Mouse (Mus musculus) heart, postnatal 10 days (tissue): ENCODE data around the gene Guca2a. TPM values are rescaled to one million over a fixed set of nuclear protein-coding genes. Genes with fewer than 3 reads are reported as not detected.

Source experiments
- DNase-seq, 2 experiments: peaks; one replicate each; pipeline ENCODE4 v3.0.0; 2021
- intact Hi-C: fragments of 180-260 bp; cut with DNase I; formaldehyde crosslinking; loops from one replicate; pipeline ENCODE4 v1.15.1; 2025
- total RNA-seq, 2 experiments: library from RNA; stranded (reverse); gene quantifications; 2 replicates each; pipeline ENCODE4 v1.2.3; 2021

Gene Guca2a
- total RNA-seq, 2 experiments from 2014 or later = not detected

DNA sequence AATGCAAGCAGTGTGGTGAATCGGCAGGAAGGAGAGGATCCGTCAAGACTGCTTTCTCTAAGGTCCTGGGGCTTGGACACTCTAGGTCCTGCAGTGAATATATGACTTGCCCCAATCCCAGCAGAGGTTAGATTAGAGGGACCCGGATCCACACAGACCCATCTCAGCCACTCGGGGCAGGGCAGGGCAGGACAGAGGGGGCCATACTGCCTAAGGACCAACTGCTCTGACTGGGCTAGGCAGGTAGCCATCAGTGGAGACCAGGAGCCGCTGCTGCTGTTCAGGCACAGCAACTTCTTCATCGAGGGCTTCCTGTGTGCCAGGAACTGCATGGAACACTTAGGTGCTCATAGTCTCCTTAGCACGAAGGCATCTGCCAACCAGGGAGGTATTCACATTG is 773 bp upstream of the Guca2a start:
- DNase-seq = no peak
- intact Hi-C loops = no loop called here

DNA sequence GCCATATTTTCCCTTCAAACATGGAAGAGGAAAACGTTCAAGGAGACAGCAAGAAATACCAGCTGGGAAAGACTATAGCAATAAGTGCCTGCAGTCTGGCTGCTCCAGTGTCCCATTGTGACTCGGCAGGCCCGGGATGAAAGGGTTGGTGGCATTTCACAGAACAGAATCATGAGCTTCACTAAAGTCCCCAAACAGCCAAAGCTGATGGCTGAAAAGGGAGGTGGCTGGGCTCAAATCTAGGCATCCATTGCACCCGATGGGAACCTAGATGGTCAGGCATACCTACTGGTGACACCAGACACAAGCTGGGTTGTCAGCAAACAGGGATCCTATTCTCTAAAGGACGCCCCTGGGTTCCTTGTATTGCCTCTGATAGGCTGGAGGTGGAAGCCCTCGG is 442 bp downstream of the Guca2a start:
- DNase-seq = no peak
- intact Hi-C loops = no loop called here

DNA sequence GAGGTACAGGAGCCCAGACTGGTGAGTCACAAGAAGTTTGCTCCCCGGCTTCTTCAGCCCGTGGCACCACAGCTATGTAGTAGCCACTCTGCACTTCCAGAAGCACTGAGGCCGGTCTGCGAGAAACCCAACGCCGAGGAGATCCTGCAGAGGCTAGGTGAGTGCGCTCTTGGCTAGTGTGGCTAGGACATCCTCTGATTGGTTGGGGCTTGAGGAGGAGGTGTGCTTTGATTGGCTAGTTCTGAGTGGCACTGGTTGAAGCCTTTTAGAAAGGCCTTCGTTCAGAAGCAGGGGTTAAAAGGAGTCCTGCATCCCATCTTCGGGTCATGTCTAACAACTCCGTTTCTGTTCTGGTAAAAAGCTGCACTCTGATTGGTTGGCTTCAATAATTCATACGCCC is 1.2 kb downstream of the Guca2a start:
- DNase-seq = no peak
- intact Hi-C loops = no loop called here

DNA sequence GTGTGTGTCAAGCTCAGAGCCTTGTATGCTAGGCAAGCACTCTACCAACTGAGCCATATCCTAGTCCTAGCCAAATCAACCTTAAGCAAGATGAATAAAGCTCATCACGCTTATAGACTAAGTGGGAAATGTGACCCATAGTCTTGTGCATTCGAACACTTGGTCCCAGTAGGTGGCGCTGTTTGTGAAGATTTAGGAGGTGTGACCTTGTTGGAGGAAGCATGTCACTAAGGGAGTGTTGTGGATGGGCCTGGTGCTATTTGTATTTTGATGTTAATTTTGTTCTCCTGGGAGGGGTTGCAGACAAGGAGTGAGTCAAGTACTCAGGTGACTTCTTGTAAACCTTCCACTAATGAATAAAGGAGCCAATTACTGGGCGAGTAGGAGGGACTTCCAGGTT is 5.2 kb downstream of the Guca2a start:
- intact Hi-C loops = no loop called here

DNA sequence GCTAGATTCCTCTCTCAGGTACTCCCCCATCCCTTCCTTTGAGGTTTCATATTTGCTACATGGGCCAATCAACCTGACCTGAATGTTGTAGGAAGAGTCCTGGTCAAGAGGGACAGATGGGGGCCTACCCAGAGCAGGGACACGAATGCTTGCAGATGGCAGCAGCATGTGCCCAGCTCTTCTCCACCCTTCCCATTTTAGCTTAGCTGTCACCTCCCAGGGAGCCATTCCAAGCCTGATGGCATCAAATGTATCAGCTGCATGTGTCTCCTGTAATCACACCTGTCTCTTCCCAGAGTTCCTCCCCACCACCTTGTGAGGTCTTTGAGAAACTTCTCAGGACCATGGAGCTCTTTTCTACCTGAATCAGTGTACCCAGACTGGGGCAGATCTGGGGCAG is 19.5 kb downstream of the Guca2a start:
- intact Hi-C loops = no loop called here
- no peak for DNase-seq

More for the DNA sequence above, 5.2 kb downstream of the Guca2a start:
- DNase-seq = no peak

DNA sequence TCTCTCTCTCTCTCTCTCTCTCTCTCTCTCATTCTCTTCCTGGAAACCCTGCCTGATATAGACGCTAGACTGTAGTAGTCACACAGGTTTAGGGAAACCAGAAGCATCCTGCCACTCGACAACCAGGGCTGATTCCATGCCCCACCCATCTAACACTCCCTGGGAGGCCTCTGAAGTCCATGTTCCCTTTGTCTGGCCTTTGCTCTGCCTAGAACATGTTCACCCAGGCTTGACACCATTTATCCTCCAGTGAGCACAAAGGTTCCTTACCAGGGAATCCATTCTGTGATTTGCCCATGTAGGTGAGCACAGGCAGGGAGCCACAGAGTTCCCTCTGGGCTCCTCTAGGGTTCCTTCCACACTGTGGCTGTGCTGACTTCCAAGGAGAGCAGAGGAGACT is 20.7 kb downstream of the Guca2a start:
- intact Hi-C loops = no loop called here
- no peak for DNase-seq

DNA sequence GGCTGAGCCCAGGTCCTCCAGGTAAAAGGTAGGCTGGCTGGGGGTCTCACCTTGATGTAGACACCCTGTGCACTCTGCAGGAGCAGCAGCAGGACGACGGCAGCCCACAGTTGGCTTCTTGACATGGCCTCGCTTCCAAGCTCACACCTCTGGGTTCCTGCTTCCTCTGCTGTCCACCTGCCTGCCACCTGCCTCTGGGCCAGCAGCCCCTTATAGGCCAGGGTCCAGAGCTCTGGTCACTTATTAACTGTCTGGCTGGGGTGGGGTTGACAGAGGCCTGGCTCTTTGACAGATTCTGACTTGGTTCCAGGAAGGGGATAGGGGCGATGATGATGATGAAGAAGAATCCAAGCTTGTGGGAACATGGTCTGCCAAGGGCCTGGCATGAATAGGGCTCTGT is 21.2 kb downstream of the Guca2a start, which contains the start of gene Guca2b:
Guca2b (minus strand) TSS at position 224 of the 400 bp plus-strand sequence.
- DNase-seq = no peak
- intact Hi-C loops = no loop called here

DNA sequence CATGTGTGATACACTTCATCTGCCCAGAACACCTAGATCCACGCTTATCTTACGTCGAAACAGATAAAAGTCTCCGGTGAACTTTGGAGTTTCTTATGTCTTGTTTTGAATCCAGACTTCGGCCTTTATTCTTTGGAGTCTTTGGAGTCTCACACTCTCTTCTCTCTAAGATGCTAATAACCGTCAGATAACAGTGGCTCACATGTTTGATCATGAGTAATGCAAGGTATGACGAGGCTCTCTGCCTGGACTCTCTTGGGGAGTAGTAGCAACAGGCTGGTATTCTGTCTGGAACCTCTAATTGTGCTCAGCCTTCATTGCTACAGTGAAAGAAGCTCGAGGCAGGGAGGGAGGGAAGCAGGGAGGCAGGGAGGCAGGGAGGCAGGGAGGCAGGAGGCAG is 22.5 kb downstream of the Guca2a start:
- DNase-seq = no peak
- intact Hi-C loops = no loop called here

DNA sequence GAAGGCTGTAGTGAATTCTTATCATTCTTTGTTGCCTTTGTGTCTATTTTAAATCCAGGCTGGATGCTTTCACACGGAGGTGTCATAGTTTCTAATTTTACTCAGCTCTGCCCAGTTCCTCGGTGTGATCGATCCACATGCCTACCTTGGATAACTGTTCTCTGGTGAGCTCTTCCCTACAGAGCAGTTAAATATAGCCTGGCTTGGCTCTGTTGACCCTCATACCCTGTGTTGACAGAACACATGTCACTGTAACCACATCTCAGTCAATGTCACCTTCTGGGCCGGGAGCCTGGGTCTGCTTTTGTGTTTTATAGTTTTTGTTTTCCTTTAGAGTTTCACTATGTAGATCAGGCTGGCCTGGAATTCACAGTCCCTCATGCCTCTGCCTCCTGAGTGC is 24.6 kb downstream of the Guca2a start:
- DNase-seq = peak; percentile 48 to 63
- intact Hi-C loops = no loop called here

DNA sequence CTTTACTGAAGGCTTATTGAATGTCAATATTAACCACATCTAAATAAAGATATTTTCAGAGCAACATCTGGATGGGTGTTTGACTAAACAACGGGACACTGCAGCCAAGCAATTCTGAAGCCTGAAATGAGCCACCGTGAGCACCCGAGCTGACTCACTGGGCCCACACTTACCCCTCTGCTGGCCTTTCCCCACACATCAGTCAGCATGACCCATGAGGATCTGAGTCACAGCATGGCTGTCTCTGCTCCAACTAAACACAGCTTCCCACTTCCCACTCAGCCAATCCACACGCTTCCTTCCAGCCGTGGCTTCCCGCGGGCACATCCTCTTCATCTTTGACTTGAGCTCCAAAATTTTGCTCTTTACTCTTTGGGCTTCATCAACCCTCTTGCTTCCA is 25.5 kb downstream of the Guca2a start:
- intact Hi-C loops = no loop called here
- peak; percentile 37 to 46 for DNase-seq

DNA sequence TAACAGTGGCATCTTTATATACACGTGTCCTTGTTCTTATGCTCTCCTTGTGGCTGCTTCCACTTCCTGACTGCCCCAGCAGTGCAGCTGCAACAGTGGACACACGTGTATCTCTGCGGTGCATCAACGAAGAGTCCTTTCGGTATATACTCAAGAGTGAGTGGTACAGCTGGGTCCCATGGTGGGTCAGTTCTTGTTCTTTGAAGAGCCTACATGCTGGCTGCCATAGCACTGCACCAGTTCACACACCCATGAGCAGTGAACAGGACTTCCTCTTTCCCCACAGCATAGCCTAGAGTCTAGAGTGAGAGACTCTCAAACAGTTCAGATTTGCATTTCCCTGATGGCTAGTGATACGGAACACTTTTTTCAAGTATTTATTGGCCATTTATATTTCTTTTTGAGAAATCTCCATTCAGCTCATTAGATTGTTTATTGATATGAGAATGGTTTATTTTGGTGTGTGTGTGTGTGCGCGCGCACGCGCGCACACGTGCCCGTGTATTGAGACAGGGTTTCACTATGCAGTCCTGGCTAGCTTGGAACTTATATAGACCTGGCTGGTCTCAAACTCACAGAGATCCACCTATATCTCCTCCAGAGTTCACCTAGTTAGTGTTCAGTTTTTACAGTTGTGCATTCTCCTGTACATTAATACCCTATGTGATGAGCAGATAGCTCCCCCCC is 26.0 kb downstream of the Guca2a start:
- no peak for DNase-seq
- intact Hi-C loops = no loop called here

DNA sequence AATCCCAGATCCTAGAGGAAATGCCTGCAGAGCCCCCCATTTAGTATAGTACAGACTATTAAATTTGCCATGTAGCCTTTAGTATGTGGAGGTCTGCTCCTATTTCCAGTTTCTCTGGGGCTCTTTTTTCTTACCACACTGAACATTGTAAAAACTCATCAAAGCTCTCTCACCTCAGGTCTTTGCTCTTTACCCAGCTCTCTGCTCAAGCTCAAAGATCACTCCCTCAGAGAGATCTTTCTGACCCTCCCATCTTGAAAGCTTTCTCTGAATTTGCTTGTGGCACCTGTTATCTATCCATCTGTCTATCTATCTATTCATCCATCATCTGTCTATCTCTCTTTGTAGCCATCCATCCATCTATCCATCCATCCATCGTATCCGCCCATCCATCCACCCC is 27.7 kb downstream of the Guca2a start:
- DNase-seq = no peak
- intact Hi-C loops = loop anchor here (5.0 kb wide), 1 partner anchor 418 kb away; no protein-coding TSS in a partner anchor

DNA sequence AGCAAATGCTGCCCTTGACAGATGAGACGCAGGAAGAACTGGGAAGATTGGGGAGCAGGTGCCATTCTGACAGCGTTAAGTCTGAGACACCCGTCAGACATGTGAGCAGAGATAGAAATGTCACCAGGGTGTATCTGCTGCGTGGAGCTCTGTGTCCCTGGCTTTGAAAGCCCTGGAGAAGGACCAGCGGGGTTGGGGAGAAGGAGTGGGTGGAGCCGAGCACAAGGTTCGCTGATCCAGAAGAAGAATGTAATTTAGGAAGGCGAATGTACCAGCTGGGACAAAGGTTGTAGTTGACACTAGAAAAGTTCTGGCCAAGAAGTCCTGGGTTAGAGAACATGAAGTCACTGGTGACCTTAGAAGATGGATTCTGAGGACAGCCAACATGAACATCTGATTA is 28.6 kb downstream of the Guca2a start:
- peak; percentile 37 to 39 for DNase-seq
- intact Hi-C loops = loop anchor here (5.0 kb wide), 1 partner anchor 419 kb away; no protein-coding TSS in a partner anchor

DNA sequence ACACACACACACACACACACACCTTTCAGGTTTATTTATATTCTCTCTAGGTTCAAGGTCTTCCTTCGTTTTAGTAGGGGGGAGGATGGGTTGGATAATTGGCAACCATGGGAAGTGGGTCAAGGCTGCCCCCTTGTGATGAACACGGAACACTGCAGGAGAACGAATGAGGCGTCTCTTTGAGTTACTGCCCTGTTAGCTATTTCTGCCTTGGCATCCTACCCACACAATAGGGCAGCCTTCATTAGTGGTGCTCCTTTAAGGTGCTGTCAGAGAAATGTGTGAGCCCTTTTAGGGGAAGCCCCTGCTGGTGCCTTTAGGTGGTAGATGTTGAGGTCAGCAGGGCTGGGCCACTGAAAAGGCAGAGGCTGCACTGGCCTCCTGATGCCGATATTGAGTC is 29.9 kb downstream of the Guca2a start:
- peak; percentile 74 to 86 for DNase-seq

DNA sequence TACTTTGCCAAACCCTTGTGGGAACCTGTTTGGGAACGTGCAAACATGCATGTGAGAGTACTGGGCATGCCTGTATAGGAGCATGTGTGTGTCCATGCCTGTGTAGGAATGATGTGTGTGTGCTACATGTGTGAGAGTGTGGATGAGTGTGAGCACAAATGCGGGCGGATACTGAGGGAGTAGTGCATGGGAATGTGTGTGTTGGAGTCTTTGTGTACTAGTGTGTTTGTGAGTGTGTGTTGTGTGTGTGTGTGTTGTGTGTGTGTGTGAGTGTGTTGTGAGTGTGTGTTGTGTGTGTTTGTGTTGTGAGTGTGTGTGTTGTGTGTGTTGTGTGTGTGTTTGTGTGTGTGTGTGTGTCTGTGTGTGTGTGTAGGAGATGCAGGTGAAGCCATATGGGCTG is 30.7 kb downstream of the Guca2a start:
- intact Hi-C loops = loop anchor here (5.0 kb wide), 1 partner anchor 421 kb away; no protein-coding TSS in a partner anchor
- DNase-seq = no peak

More for the DNA sequence above, 29.9 kb downstream of the Guca2a start:
- intact Hi-C loops = loop anchor here (5.0 kb wide), 1 partner anchor 420 kb away; no protein-coding TSS in a partner anchor

DNA sequence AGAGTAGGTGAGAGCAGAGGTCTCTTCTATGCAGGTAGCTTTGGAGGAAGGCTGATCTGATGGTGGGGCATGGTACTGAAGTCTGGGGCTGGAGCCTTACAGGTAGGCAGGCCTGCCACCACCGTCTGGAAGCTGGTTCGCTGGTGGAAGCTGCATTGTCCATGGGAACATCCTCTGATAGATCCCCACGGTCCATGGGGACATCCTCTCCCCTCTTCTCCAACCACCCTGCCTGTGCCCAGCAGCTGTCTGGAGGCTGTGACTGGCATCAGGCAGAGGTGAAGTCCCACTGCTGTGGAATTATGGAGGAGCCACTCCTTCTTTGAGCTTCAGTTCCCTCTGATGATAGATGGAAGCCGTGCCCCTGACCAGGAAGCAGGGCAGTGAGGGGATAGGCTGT is 31.1 kb downstream of the Guca2a start:
- intact Hi-C loops = loop anchor here (5.0 kb wide), 1 partner anchor 421 kb away; no protein-coding TSS in a partner anchor
- DNase-seq = no peak

DNA sequence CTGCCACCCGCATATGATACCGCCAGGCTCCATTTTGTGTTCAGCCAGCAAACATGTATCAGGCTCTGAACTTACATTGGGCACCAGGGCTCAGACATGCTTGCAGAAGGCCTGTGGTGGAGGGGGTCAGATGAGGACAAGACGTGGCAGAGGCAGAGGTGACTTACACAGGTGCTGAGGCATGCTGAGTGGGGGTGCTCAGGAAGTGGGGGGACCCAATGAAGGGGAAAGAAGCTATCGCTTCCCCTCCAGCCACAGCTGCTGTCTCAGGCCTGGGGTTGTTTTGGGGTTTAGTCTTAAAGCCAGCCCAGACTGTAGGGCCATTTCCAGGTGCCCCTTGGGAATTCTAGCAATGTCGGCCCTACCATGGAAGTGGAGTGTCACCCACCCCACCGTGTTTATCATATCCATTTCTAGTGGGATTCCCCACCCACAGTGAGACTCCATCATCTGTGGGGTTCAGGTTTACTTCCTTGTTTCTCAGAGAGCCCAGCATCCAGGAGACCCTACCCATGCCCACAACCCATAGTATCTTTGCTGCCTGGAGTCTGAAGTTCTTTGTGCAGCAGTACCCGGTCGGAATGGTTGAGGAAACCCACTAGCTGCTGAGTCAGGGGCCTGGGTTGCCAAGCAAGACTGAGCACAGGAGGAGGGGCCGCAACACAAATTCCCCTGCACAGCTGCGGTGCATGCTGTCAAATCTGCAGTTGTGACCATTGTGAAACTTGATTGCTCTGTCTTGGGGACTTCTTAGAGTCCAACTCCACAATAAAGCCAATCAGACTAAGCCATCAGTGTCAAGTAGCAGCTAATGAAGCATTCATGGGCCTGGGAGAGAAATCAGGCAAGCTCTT is 32.1 kb downstream of the Guca2a start:
- intact Hi-C loops = loop anchor here (1.0 to 5.0 kb wide), 2 partner anchors 38 to 422 kb away; no protein-coding TSS in a partner anchor
- no peak for DNase-seq

DNA sequence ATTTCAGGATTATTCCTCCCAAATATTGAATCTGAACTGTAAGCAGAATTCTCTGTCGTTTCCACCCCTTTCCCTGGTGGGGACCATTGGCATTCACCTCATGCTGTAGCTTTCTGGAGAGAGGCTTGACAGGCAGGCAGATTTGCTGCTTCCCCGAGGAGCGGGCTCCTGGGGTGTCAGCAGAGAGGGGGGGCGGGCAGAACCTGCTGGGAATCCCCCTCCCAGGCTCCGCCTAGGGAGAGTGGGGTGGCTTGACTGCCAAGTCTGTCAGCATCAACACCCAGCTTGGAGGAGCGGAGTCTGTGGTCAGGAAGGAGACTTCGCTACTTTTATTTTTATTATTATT is 32.7 kb downstream of the Guca2a start:
- intact Hi-C loops = no loop called here

DNA sequence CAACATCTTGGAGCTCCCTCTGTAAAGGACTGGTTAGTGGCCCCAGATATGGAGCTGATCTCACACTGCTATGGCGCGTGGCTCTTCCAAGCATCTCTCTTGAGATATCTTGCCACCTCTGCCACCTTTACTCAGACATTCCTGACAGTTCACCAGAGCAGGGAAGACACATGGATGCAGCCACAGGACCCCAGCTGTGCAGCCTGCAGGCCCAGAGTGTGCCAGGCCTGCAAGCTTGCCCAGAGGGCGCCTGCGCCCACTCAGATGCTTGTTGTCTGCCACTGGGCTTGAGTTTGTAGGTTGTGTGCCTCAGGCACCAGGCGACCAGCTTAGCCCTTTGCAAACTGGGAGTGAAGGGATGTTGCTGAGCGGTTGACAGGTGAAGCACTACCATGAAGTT is 33.2 kb downstream of the Guca2a start:
- intact Hi-C loops = no loop called here
- DNase-seq = no peak

More for the DNA sequence above, 32.7 kb downstream of the Guca2a start:
- no peak for DNase-seq

DNA sequence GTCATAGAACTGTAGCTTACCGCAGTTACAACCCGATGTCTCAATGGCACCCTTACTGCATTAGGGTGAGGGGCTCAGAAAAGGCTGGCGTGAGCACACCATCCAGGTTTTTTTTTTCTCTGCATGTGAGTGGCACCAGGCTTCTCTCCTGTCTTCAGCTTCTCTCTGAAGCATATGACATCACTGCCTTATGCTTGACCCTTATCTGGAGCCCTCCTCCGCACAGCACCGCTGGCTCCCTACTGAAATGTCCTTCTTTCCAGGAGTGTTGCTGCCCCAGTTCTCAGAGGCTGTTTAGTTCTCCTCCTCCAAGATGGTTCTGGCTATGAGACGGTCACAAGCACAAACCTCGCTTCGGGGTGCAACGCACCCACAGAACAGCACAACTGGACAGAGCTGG is 33.7 kb downstream of the Guca2a start:
- intact Hi-C loops = no loop called here
- DNase-seq = no peak

DNA sequence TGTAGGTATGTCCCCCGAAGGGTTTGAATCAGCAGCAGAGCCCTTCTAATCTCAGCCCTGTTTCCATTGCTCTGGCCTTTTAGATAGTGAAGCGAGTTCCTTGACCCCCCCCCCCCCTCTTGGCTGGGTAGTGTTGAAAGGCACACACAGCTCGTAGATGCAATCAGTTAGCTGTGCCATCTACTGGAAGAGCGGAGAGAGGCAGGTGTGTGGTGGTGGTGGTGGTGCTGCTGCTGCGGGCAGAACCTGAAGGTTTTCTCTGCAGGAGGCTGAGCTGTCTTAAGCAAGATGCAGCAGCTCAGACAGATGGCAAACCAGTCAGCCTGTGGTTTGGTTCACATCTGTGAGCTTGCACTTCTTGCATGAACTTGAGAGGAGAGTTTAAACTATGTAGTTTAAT is 35.2 kb downstream of the Guca2a start:
- DNase-seq = no peak
- intact Hi-C loops = no loop called here

DNA sequence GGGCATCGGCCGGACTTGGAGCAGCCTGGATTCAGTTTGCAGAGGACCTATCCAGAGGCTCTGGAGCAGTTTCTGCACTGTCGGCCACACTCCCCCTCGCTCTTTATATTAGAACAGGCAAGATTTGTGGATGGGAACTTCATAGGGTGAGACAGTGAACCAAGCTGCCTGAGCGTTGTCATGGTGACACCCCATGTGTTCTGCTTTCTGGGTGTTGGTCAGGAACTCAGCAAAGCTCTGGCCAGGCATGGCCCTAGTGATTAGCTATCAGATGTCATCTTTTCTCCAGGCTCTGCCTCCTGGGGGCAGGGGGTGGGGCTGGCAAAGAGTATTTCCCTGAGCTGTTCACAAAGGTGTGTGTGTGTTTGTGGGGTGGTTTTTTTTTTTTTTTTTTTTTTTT is 45.1 kb downstream of the Guca2a start:
- DNase-seq = no peak
- intact Hi-C loops = no loop called here
